Mouse (Mus musculus): ENCODE results near the gene Gm49510.

GRCm38 (mm10) chr15:78956351-78956750 lies 56.9 kb downstream of the Gm49510 start:
- TF ChIP-seq POLR2A (IDR thresholded peaks at IDR 0.05; ENCODE audit: control insufficient read depth in 1 of 2, insufficient read depth in 1 of 2, low read depth in 1 of 2, low read length in 2 of 2, poor library complexity in 1 of 2) = no peak
- no peak for TF ChIP-seq USF2 (IDR thresholded peaks at IDR 0.05; ENCODE audit: borderline replicate concordance in 1 of 2, insufficient read depth in 1 of 2, low read depth in 1 of 2, low read length in 2 of 2)
- TF ChIP-seq RAD21 (IDR thresholded peaks at IDR 0.05; ENCODE audit: low read depth, low read length) = peak; percentile 31
- TF ChIP-seq CHD2 (IDR thresholded peaks at IDR 0.05; ENCODE audit: low read length) = no peak

All from MEL (cell line).